Mouse (Mus musculus) hindbrain, embryonic 11.5 days (tissue): Measurements from ENCODE around the gene Dram2. TPM values are rescaled to one million over a fixed set of nuclear protein-coding genes. Genes with fewer than 3 reads are reported as not detected.
"Not testable (repeated sequence)": the region's sequence is repeated elsewhere in the genome, so short reads cannot be mapped to it uniquely, and the experiment has no call there.

Experiments used
- ATAC-seq: fragments of 200-750 bp; cut with Nextera tagmentation; 2 replicates; pipeline ENCODE4 v1.8.0; 2017; ENCODE audit warnings: mild to moderate bottlenecking, moderate TSS enrichment, moderate library complexity; ENCODE audit not compliant: low FRiP score
- DNase-seq: peaks from one replicate; pipeline ENCODE4 v3.0.0-alpha.2; 2015; ENCODE audit warnings: low spot score
- H3K27ac ChIP-seq: fragments of 300-500 bp; sonication (generic); 2 replicates; pipeline ENCODE4 v1.5.1; 2014; ENCODE audit warnings: mild to moderate bottlenecking, low read depth, low read length
- H3K27me3 ChIP-seq: fragments of 300-500 bp; sonication (generic); 2 replicates; pipeline ENCODE4 v1.6.1; 2014; ENCODE audit warnings: mild to moderate bottlenecking, low read length, moderate library complexity, mixed read lengths; ENCODE audit not compliant: control insufficient read depth, insufficient read depth
- H3K36me3 ChIP-seq: fragments of 300-500 bp; sonication (generic); 2 replicates; pipeline ENCODE4 v1.6.1; 2014; ENCODE audit warnings: mild to moderate bottlenecking, low read length, moderate library complexity, mixed read lengths; ENCODE audit not compliant: control insufficient read depth, insufficient read depth
- H3K4me1 ChIP-seq: fragments of 300-500 bp; sonication (generic); replicated peaks from 2 replicates; pipeline ENCODE4 v1.6.1; 2014; ENCODE audit warnings: low read length, mixed read lengths; ENCODE audit not compliant: control insufficient read depth, insufficient read depth
- H3K4me2 ChIP-seq: fragments of 300-500 bp; sonication (generic); replicated peaks from 2 replicates; pipeline ENCODE4 v1.6.1; 2014; ENCODE audit warnings: mild to moderate bottlenecking, low read depth, low read length
- H3K4me3 ChIP-seq: fragments of 300-500 bp; sonication (generic); 2 replicates; pipeline ENCODE4 v1.5.1; 2014; ENCODE audit warnings: low read depth, low read length
- H3K9ac ChIP-seq: fragments of 300-500 bp; sonication (generic); 2 replicates; pipeline ENCODE4 v1.6.1; 2014; ENCODE audit warnings: low read depth, low read length
- H3K9me3 ChIP-seq: fragments of 300-500 bp; sonication (generic); 2 replicates; pipeline ENCODE4 v1.6.1; 2016; ENCODE audit warnings: low read length; ENCODE audit not compliant: control insufficient read depth
- WGBS: fragments of 180-500 bp; shearing (Covaris S2); extraction: QIAGEN DNeasy Blood & Tissue Kit; methylation state at CpG from one replicate; pipeline ENCODE4 v1.1.7; 2014; 5-methylcytosine and 5-hydroxymethylcytosine counted together
- polyA plus RNA-seq: library from polyadenylated mRNA; unstranded; fragments of >200 nt; fragmentation: Nextera tagmentation; extraction: Ambion mirVana; gene quantifications from 2 replicates; pipeline ENCODE4 v1.2.1, GENCODE M21; 2014

The Dram2 gene
- polyA plus RNA-seq, 1 experiment from 2014 or later: 54.7 TPM

- peak; percentile 49 for DNase-seq
Measured at GRCm38 (mm10) chr3:106593631-106594030, 46.0 kb downstream of the Dram2 start.

GRCm38 (mm10) chr3:106618103-106618502, 70.5 kb downstream of the Dram2 start:
- no peaks in the 10 kb centered on the region for H3K27me3 ChIP-seq
- no peaks in the 10 kb centered on the region for H3K9me3 ChIP-seq
- no peak for ATAC-seq
- no peaks in the 10 kb centered on the region for H3K36me3 ChIP-seq
- no peaks in the 10 kb centered on the region for H3K4me1 ChIP-seq
- no peak overlapping the region for H3K4me3 ChIP-seq
- H3K4me2 ChIP-seq: no peak overlapping the region
- H3K27ac ChIP-seq: no peak overlapping the region
- no peak for DNase-seq
- 87% methylated on average over 1 of the region's 1 CpGs for WGBS
- no peak overlapping the region for H3K9ac ChIP-seq

More at GRCm38 (mm10) chr3:106593631-106594030, 46.0 kb downstream of the Dram2 start:
- H3K4me2 ChIP-seq, H3K9ac ChIP-seq, H3K27me3 ChIP-seq, H3K4me3 ChIP-seq, H3K36me3 ChIP-seq, H3K9me3 ChIP-seq, H3K4me1 ChIP-seq, ATAC-seq, H3K27ac ChIP-seq: not testable (repeated sequence)
- 83% methylated on average over 4 of the region's 4 CpGs for WGBS

Other genes starting within 250 kb of the Dram2 start
- gene Chil6, start 141.6 kb upstream of the Dram2 start, polyA plus RNA-seq: not detected in 2 replicates
- 0.29 and 0.77 TPM in 2 replicates for gene Dennd2d, start 65.4 kb upstream of the Dram2 start, polyA plus RNA-seq
- gene Cept1, start within 50 bp of the Dram2 start, polyA plus RNA-seq: 42.2 and 42.6 TPM in 2 replicates
- 19.6 and 21.8 TPM in 2 replicates for gene Lrif1, start 137.2 kb downstream of the Dram2 start, polyA plus RNA-seq
- gene Cd53, start 242.4 kb downstream of the Dram2 start, polyA plus RNA-seq: 4.3 and 4.5 TPM in 2 replicates